Mouse (Mus musculus) midbrain, embryonic 11.5 days (tissue): ENCODE data around the gene Cnot4. TPM values are rescaled to one million over a fixed set of nuclear protein-coding genes. Genes with fewer than 3 reads are reported as not detected.

ENCODE experiments used
- ATAC-seq: fragments of 200-750 bp; cut with Nextera tagmentation; 2 replicates; pipeline ENCODE4 v1.8.0; 2017; ENCODE audit warnings: moderate TSS enrichment, moderate library complexity; ENCODE audit not compliant: low FRiP score
- DNase-seq: peaks from one replicate; pipeline ENCODE4 v3.0.0; 2015; ENCODE audit warnings: low spot score; ENCODE audit errors: missing footprints
- H3K27ac ChIP-seq: fragments of 300-500 bp; sonication (generic); 2 replicates; pipeline ENCODE4 v1.5.1; 2014; ENCODE audit warnings: low read depth, low read length
- H3K27me3 ChIP-seq: fragments of 300-500 bp; sonication (generic); 2 replicates; pipeline ENCODE4 v1.6.1; 2014; ENCODE audit warnings: mild to moderate bottlenecking, low read length, moderate library complexity, mixed read lengths; ENCODE audit not compliant: control insufficient read depth, insufficient read depth
- H3K36me3 ChIP-seq: fragments of 300-500 bp; sonication (generic); 2 replicates; pipeline ENCODE4 v1.6.1; 2014; ENCODE audit warnings: mild to moderate bottlenecking, low read length, moderate library complexity, mixed read lengths; ENCODE audit not compliant: control insufficient read depth, insufficient read depth
- H3K4me1 ChIP-seq: fragments of 300-500 bp; sonication (generic); 2 replicates; pipeline ENCODE4 v1.6.1; 2014; ENCODE audit warnings: low read length; ENCODE audit not compliant: control insufficient read depth, insufficient read depth
- H3K4me2 ChIP-seq: fragments of 300-500 bp; sonication (generic); 2 replicates; pipeline ENCODE4 v1.6.1; 2014; ENCODE audit warnings: mild to moderate bottlenecking, moderate library complexity
- H3K4me3 ChIP-seq: fragments of 300-500 bp; sonication (generic); 2 replicates; pipeline ENCODE4 v1.5.1; 2014; ENCODE audit warnings: low read depth, low read length
- H3K9ac ChIP-seq: fragments of 300-500 bp; sonication (generic); 2 replicates; pipeline ENCODE4 v1.6.1; 2014; ENCODE audit warnings: low read length
- H3K9me3 ChIP-seq: fragments of 300-500 bp; sonication (generic); 2 replicates; pipeline ENCODE4 v1.6.1; 2016; ENCODE audit warnings: low read length; ENCODE audit not compliant: control insufficient read depth
- WGBS: fragments of 180-500 bp; shearing (Covaris S2); extraction: QIAGEN DNeasy Blood & Tissue Kit; methylation state at CpG from one replicate; pipeline ENCODE4 v1.1.7; 2014; 5-methylcytosine and 5-hydroxymethylcytosine counted together
- polyA plus RNA-seq: library from polyadenylated mRNA; unstranded; fragments of >200 nt; fragmentation: Nextera tagmentation; extraction: Ambion mirVana; gene quantifications from 2 replicates; pipeline ENCODE4 v1.2.1, GENCODE M21; 2014

Cnot4 gene
- polyA plus RNA-seq, 1 experiment from 2014 or later, result 33.8 TPM

DNA sequence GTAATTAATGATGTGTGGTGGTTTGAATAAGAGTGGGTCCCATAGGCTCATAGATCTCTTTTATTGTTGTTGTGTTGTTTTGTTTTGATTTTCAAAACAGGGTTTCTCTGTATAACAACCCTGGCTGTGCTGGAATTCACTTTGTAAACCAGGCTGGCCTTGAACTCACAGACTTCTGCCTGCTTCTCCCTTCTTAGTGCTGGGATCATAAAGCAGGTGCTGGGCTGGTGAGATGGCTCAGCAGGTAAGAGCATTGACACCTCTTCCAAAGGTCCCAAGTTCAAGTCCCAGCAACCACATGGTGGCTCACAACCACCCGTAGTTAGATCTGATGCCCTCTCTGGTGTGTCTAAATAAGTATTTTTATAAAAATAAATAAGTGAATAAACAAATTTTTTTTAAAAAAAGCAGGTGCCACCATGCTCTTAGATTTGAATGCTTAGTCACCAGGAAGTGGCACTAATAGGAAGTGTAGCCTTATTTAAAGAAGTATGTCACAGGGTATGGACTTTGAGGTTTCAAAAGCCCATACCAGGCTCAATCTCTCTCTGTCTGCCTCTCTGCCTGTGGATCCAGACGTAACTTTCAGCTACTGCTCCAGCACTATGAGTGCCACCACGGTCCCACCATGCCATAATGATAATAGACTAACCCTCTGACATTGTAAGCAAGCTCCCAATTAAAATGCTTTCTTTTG lies 14.3 kb upstream of the Cnot4 start:
- no peak for ATAC-seq

DNA sequence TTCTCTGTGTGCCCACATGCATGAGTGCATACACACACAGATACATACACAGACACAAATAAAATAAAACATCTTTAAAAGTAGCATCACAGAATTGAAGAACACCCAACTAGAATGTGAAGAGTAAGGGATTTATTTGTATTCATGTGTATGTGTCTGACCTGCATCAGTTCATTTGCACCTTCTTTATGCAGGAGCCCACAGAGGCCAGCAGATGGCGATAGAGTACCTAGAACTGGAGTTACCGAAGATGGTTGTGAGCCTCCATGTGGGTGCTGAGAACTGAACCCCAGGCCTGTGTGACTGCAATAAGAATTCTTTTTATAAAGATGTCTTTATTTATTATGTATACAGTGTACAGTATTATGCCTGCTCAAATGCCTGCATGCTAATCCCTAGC lies 12.0 kb upstream of the Cnot4 start:
- no peak overlapping the region for H3K27ac ChIP-seq
- 89% methylated on average over 2 of the region's 2 CpGs for WGBS
- no peaks in the 10 kb centered on the region for H3K27me3 ChIP-seq
- DNase-seq, result no peak
- H3K4me3 ChIP-seq, result no peak overlapping the region
- H3K36me3 ChIP-seq, result no peaks in the 10 kb centered on the region
- no peak for ATAC-seq
- no peak overlapping the region for H3K4me2 ChIP-seq
- H3K9me3 ChIP-seq, result no peaks in the 10 kb centered on the region; the same call in 1 of the 2 replicates
- H3K4me1 ChIP-seq, result no peaks in the 10 kb centered on the region
- H3K9ac ChIP-seq, result no peak overlapping the region

More for the DNA sequence above, 14.3 kb upstream of the Cnot4 start:
- Histone ChIP-seq H3K4me3 (no peak overlapping the region), H3K27ac (no peak overlapping the region), H3K4me1 (no peaks in the 10 kb centered on the region), H3K9me3 (no peaks in the 10 kb centered on the region; the same call in 1 of the 2 replicates), H3K4me2 (no peak overlapping the region), H3K27me3 (no peaks in the 10 kb centered on the region), H3K36me3 (no peaks in the 10 kb centered on the region), H3K9ac (no peak overlapping the region)
- DNase-seq, result no peak
- WGBS, result 83% methylated on average over 3 of the region's 3 CpGs

DNA sequence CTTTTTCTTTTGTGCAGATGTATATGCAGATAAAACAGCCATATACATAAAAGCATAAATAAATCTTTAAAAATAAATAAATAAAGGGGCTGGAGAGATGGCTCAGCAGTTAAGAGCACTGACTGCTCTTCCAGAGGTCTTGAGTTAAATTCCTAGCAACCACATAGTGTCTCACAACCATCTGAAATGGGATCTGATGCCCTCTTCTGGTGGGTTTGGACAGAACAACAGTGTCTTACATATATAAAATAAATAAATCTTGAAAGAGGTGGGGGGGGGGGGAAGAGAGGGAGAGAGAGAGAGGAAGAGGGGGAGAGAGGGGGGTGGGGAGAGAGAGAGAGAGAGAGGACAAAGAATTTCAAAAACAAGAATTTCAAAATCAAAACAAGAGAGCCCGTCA lies 6.8 kb upstream of the Cnot4 start:
- Histone ChIP-seq H3K4me2 (no peak overlapping the region), H3K36me3 (no peaks in the 10 kb centered on the region), H3K4me3 (no peak overlapping the region), H3K27me3 (no peaks in the 10 kb centered on the region), H3K9me3 (no peaks in the 10 kb centered on the region), H3K4me1 (no peaks in the 10 kb centered on the region), H3K9ac (no peak overlapping the region), H3K27ac (no peak overlapping the region)
- ATAC-seq (no peak), DNase-seq (no peak)
- 84% methylated on average over 1 of the region's 1 CpGs for WGBS

DNA sequence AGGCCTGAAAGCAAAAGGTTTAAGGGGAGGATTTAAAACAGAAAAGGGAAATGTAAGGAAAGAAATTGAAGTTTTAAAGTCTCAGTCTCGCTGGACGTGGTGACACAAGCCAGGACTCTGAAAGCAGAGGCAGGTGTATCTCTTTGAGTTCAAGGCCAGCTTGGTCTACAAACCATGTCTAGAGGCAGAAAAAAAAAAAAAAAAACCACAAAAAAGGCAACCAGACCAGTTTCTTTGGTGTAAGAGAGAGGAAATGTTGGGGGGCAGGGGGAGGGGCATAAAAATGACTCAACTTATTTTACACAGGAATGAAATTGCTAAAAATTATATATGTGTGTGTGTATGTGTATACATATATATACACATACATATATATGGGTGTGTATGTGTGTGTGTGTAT lies 1.3 kb upstream of the Cnot4 start:
- no peak overlapping the region for H3K4me2 ChIP-seq
- ATAC-seq (no peak), DNase-seq (no peak)
- no peak overlapping the region for H3K9ac ChIP-seq
- no peaks in the 10 kb centered on the region for H3K9me3 ChIP-seq
- no peak overlapping the region for H3K27ac ChIP-seq
- H3K4me3 ChIP-seq, result no peak overlapping the region
- no peaks in the 10 kb centered on the region for H3K36me3 ChIP-seq
- no peaks in the 10 kb centered on the region for H3K27me3 ChIP-seq
- 53% methylated on average over 2 of the region's 2 CpGs for WGBS
- H3K4me1 ChIP-seq, result peaks cover 8% of the 10 kb centered on the region

- Histone ChIP-seq H3K9me3 (no peaks in the 10 kb centered on the region), H3K4me3 (peak overlapping the region; percentile 78), H3K27me3 (no peaks in the 10 kb centered on the region), H3K27ac (peak overlapping the region; percentile 69), H3K4me1 (peaks cover 8% of the 10 kb centered on the region), H3K9ac (peak overlapping the region; percentile 86), H3K36me3 (no peaks in the 10 kb centered on the region), H3K4me2 (peak overlapping the region; percentile 86)
- ATAC-seq (peak; percentile 90), DNase-seq (no peak)
- under 1% methylated on average over 19 of the region's 25 CpGs for WGBS
Measured at GRCm38 (mm10) chr6:35133246-35133578, 312 bp downstream of the Cnot4 start.

GRCm38 (mm10) chr6:35132806-35133205 lies 718 bp downstream of the Cnot4 start:
- Histone ChIP-seq H3K9me3 (no peaks in the 10 kb centered on the region), H3K36me3 (no peaks in the 10 kb centered on the region), H3K27ac (peak overlapping the region; percentile 69; the same call in 1 of the 2 replicates), H3K4me2 (peak overlapping the region; percentile 86), H3K9ac (peak overlapping the region; percentile 86), H3K27me3 (no peaks in the 10 kb centered on the region), H3K4me1 (peaks cover 8% of the 10 kb centered on the region), H3K4me3 (peak overlapping the region; percentile 78)
- ATAC-seq, result peak; percentile 5; the same call in 1 of the 2 replicates
- peak; percentile 93 for DNase-seq
- 1% methylated on average over 11 of the region's 11 CpGs for WGBS

- WGBS, result 91% methylated on average over 2 of the region's 2 CpGs
- ATAC-seq (no peak), DNase-seq (no peak)
- Histone ChIP-seq H3K36me3 (no peaks in the 10 kb centered on the region), H3K4me1 (no peaks in the 10 kb centered on the region), H3K9ac (no peak overlapping the region), H3K4me2 (no peak overlapping the region), H3K9me3 (no peaks in the 10 kb centered on the region), H3K27ac (no peak overlapping the region), H3K4me3 (no peak overlapping the region), H3K27me3 (no peaks in the 10 kb centered on the region)
Measured at GRCm38 (mm10) chr6:35122488-35122887, 11.0 kb downstream of the Cnot4 start.

GRCm38 (mm10) chr6:35121925-35122324 lies 11.6 kb downstream of the Cnot4 start:
- H3K4me1 ChIP-seq, result no peaks in the 10 kb centered on the region
- H3K36me3 ChIP-seq, result no peaks in the 10 kb centered on the region
- H3K4me3 ChIP-seq, result no peak overlapping the region
- ATAC-seq (no peak), DNase-seq (no peak)
- no peaks in the 10 kb centered on the region for H3K27me3 ChIP-seq
- H3K9ac ChIP-seq, result no peak overlapping the region
- H3K9me3 ChIP-seq, result no peaks in the 10 kb centered on the region
- H3K27ac ChIP-seq, result no peak overlapping the region
- H3K4me2 ChIP-seq, result no peak overlapping the region
- WGBS, result 93% methylated on average over 3 of the region's 3 CpGs

DNA sequence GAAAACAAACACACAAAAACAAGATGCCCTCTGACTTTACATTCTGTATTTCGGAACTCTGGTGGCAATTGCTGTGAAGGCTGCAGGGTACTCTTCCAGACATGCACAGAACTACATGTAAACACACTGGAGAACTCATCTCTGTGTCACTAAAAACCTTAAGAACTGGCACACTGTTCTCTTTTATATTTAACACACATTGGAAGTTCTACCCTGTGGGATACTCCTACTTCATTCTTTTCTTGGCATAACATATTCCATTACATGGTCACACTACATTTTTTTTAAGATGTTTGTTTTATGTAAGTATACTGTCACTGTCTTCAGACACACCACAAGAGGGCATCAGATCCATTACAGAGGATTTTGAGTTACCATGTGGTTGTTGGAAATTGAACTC lies 31.1 kb downstream of the Cnot4 start:
- H3K27ac ChIP-seq, result no peak overlapping the region
- H3K27me3 ChIP-seq, result no peaks in the 10 kb centered on the region

More for the DNA sequence above, 31.1 kb downstream of the Cnot4 start:
- WGBS, result 97% methylated on average over 1 of the region's 1 CpGs
- no peak for ATAC-seq
- H3K9ac ChIP-seq, result no peak overlapping the region
- no peak overlapping the region for H3K4me3 ChIP-seq
- H3K4me1 ChIP-seq, result no peaks in the 10 kb centered on the region
- H3K9me3 ChIP-seq, result no peaks in the 10 kb centered on the region
- no peak for DNase-seq
- H3K36me3 ChIP-seq, result no peaks in the 10 kb centered on the region
- H3K4me2 ChIP-seq, result no peak overlapping the region
